Mouse (Mus musculus) embryonic fibroblast, embryonic 13.5 days (primary cell): ENCODE results near the gene Il17d.

ENCODE experiments used
- CTCF ChIP-seq: IDR thresholded peaks from 2 replicates; pipeline ENCODE4 v1.5.1; 2011; ENCODE audit warnings: mild to moderate bottlenecking, control low read depth, low read length, moderate library complexity, borderline replicate concordance; ENCODE audit not compliant: insufficient read depth
- POLR2A ChIP-seq: IDR thresholded peaks from 2 replicates; pipeline ENCODE4 v1.6.1; 2011; ENCODE audit warnings: low read depth, mild to moderate bottlenecking, control low read depth, low read length, moderate library complexity

- TF ChIP-seq POLR2A (no peak), CTCF (no peak)
These were observed 4.7 kb downstream of the Il17d start for GRCm38 (mm10) chr14:57529086-57529785.
